Mouse (Mus musculus) limb, embryonic 12.5 days (tissue): ENCODE data around the gene Dmap1. TPM values are rescaled to one million over a fixed set of nuclear protein-coding genes. Genes with fewer than 3 reads are reported as not detected.

Experiments
- ATAC-seq: fragments of 200-750 bp; cut with Nextera tagmentation; 2 replicates; pipeline ENCODE4 v1.8.0; 2017; ENCODE audit warnings: low read depth, moderate TSS enrichment; ENCODE audit not compliant: insufficient number of reproducible peaks, insufficient read depth, low FRiP score, low TSS enrichment
- H3K27ac ChIP-seq: fragments of 300-500 bp; sonication (generic); 2 replicates; pipeline ENCODE4 v1.5.1; 2016; ENCODE audit warnings: mild to moderate bottlenecking, moderate library complexity
- H3K27me3 ChIP-seq: fragments of 300-500 bp; sonication (generic); 2 replicates; pipeline ENCODE4 v1.6.1; 2016; ENCODE audit warnings: mild to moderate bottlenecking, moderate library complexity
- H3K36me3 ChIP-seq: fragments of 300-500 bp; sonication (generic); 2 replicates; pipeline ENCODE4 v1.6.1; 2016; ENCODE audit warnings: mild to moderate bottlenecking, moderate library complexity
- H3K4me1 ChIP-seq: fragments of 300-500 bp; sonication (generic); replicated peaks from 2 replicates; pipeline ENCODE4 v1.6.1; 2016
- H3K4me2 ChIP-seq: fragments of 300-500 bp; sonication (generic); 2 replicates; pipeline ENCODE4 v1.6.1; 2016; ENCODE audit warnings: mild to moderate bottlenecking, moderate library complexity
- H3K4me3 ChIP-seq: fragments of 300-500 bp; sonication (generic); replicated peaks from 2 replicates; pipeline ENCODE4 v1.5.1; 2016; ENCODE audit warnings: mild to moderate bottlenecking
- H3K9ac ChIP-seq: fragments of 300-500 bp; sonication (generic); replicated peaks from 2 replicates; pipeline ENCODE4 v1.6.1; 2016; ENCODE audit warnings: mild to moderate bottlenecking, moderate library complexity
- H3K9me3 ChIP-seq: fragments of 300-500 bp; sonication (generic); 2 replicates; pipeline ENCODE4 v1.6.1; 2016; ENCODE audit warnings: mild to moderate bottlenecking, moderate library complexity
- WGBS: fragments of 180-500 bp; shearing (Covaris S2); methylation state at CpG from one replicate; pipeline ENCODE4 v1.1.7; 2016; 5-methylcytosine and 5-hydroxymethylcytosine counted together
- polyA plus RNA-seq: library from polyadenylated mRNA; unstranded; fragments of >200 nt; fragmentation: Nextera tagmentation; extraction: Ambion mirVana; gene quantifications from 2 replicates; pipeline ENCODE4 v1.2.1, GENCODE M21; 2016

Dmap1 gene
- polyA plus RNA-seq = 87.0 and 87.5 TPM in 2 replicates

GRCm38 (mm10) chr4:117681931-117682461 lies at the start of gene Dmap1:
TSS of gene Dmap1 (minus strand) at chr4:117682273.
- H3K4me1 ChIP-seq = peaks cover 9% of the 10 kb centered on the region
- H3K9me3 ChIP-seq = no peaks in the 10 kb centered on the region
- ATAC-seq = peak; percentile 75
- under 1% methylated on average over 33 of the region's 33 CpGs for WGBS
- peak within 1 kb of the TSS; percentile 84 for H3K4me3 ChIP-seq
- peaks cover 37% of the 10 kb centered on the region for H3K36me3 ChIP-seq
- H3K27ac ChIP-seq = 0 out of 2 replicates have a peak within 1 kb of the TSS, but pooled peaks have one; percentile 35
- peak within 1 kb of the TSS; percentile 86 for H3K9ac ChIP-seq
- no peaks in the 10 kb centered on the region for H3K27me3 ChIP-seq
- H3K4me2 ChIP-seq = peak within 1 kb of the TSS; percentile 78

- H3K4me1 ChIP-seq = no peaks in the 10 kb centered on the region
- H3K4me2 ChIP-seq = no peak within 1 kb of the TSS
- no peak within 1 kb of the TSS for H3K9ac ChIP-seq
- no peak for ATAC-seq
- peaks cover 3% of the 10 kb centered on the region; the same call in 1 of the 2 replicates for H3K27me3 ChIP-seq
- WGBS = 77% methylated on average over 1 of the region's 1 CpGs
- no peaks in the 10 kb centered on the region for H3K36me3 ChIP-seq
- H3K4me3 ChIP-seq = no peak within 1 kb of the TSS
- H3K27ac ChIP-seq = no peak within 1 kb of the TSS
- no peaks in the 10 kb centered on the region for H3K9me3 ChIP-seq
Measured at GRCm38 (mm10) chr4:117724112-117724511, 42.0 kb upstream of the Dmap1 start, which contains the start of gene Gm12845. TSS of gene Gm12845 (plus strand) at chr4:117724412.

GRCm38 (mm10) chr4:117713303-117714098 lies 31.4 kb upstream of the Dmap1 start:
- H3K4me2 ChIP-seq = no peak overlapping the region
- no peaks in the 10 kb centered on the region for H3K9me3 ChIP-seq
- H3K9ac ChIP-seq = no peak overlapping the region
- H3K4me1 ChIP-seq = no peaks in the 10 kb centered on the region
- no peak for ATAC-seq
- no peaks in the 10 kb centered on the region for H3K36me3 ChIP-seq
- H3K4me3 ChIP-seq = no peak overlapping the region
- WGBS = 78% methylated on average over 6 of the region's 6 CpGs
- no peak overlapping the region for H3K27ac ChIP-seq
- H3K27me3 ChIP-seq = no peaks in the 10 kb centered on the region; the same call in 1 of the 2 replicates

- Histone ChIP-seq H3K4me1 (no peaks in the 10 kb centered on the region), H3K9me3 (no peaks in the 10 kb centered on the region), H3K27ac (no peak overlapping the region), H3K27me3 (no peaks in the 10 kb centered on the region; the same call in 1 of the 2 replicates), H3K4me3 (no peak overlapping the region), H3K4me2 (no peak overlapping the region), H3K36me3 (no peaks in the 10 kb centered on the region), H3K9ac (no peak overlapping the region)
- no peak for ATAC-seq
- 87% methylated on average over 3 of the region's 3 CpGs for WGBS
Measured at GRCm38 (mm10) chr4:117712314-117712713, 30.2 kb upstream of the Dmap1 start.

GRCm38 (mm10) chr4:117708780-117709550 lies 26.9 kb upstream of the Dmap1 start:
- ATAC-seq = no peak
- Histone ChIP-seq H3K4me3 (no peak overlapping the region), H3K27me3 (no peaks in the 10 kb centered on the region; the same call in 1 of the 2 replicates), H3K4me1 (0 out of 2 replicates have a peak, but pooled peaks cover 5% of the 10 kb centered on the region), H3K9ac (no peak overlapping the region), H3K4me2 (no peak overlapping the region), H3K9me3 (no peaks in the 10 kb centered on the region), H3K27ac (no peak overlapping the region), H3K36me3 (no peaks in the 10 kb centered on the region)
- WGBS = 80% methylated on average over 3 of the region's 3 CpGs

- no peak overlapping the region for H3K9ac ChIP-seq
- H3K36me3 ChIP-seq = no peaks in the 10 kb centered on the region
- WGBS = 5% methylated on average over 7 of the region's 7 CpGs
- H3K4me3 ChIP-seq = no peak overlapping the region
- H3K27ac ChIP-seq = no peak overlapping the region
- H3K27me3 ChIP-seq = no peaks in the 10 kb centered on the region
- H3K4me1 ChIP-seq = 0 out of 2 replicates have a peak, but pooled peaks cover 5% of the 10 kb centered on the region
- H3K9me3 ChIP-seq = no peaks in the 10 kb centered on the region
- no peak overlapping the region for H3K4me2 ChIP-seq
- ATAC-seq = no peak
Measured at GRCm38 (mm10) chr4:117705361-117705760, 23.3 kb upstream of the Dmap1 start.

GRCm38 (mm10) chr4:117686354-117686753 lies 4.3 kb upstream of the Dmap1 start:
- Histone ChIP-seq H3K27me3 (no peaks in the 10 kb centered on the region), H3K9me3 (no peaks in the 10 kb centered on the region), H3K4me3 (no peak overlapping the region), H3K9ac (no peak overlapping the region), H3K4me1 (peaks cover 8% of the 10 kb centered on the region), H3K27ac (no peak overlapping the region), H3K4me2 (no peak overlapping the region), H3K36me3 (no peaks in the 10 kb centered on the region)
- WGBS = 87% methylated on average over 4 of the region's 4 CpGs
- no peak for ATAC-seq

GRCm38 (mm10) chr4:117683048-117683768 lies 1.1 kb upstream of the Dmap1 start:
- no peak overlapping the region for H3K4me3 ChIP-seq
- H3K27ac ChIP-seq = no peak overlapping the region

GRCm38 (mm10) chr4:117682463-117682862 lies 390 bp upstream of the Dmap1 start:
- no peak overlapping the region for H3K27ac ChIP-seq
- no peak for ATAC-seq
- H3K9me3 ChIP-seq = no peaks in the 10 kb centered on the region
- peaks cover 33% of the 10 kb centered on the region for H3K36me3 ChIP-seq
- H3K9ac ChIP-seq = peak overlapping the region; percentile 86; the same call in 1 of the 2 replicates
- H3K27me3 ChIP-seq = no peaks in the 10 kb centered on the region
- H3K4me1 ChIP-seq = peaks cover 9% of the 10 kb centered on the region
- H3K4me3 ChIP-seq = peak overlapping the region; percentile 84
- peak overlapping the region; percentile 78 for H3K4me2 ChIP-seq

More at GRCm38 (mm10) chr4:117683048-117683768, 1.1 kb upstream of the Dmap1 start:
- no peak overlapping the region for H3K9ac ChIP-seq
- no peak for ATAC-seq
- WGBS = 86% methylated on average over 6 of the region's 6 CpGs
- peaks cover 14% of the 10 kb centered on the region for H3K4me1 ChIP-seq
- H3K36me3 ChIP-seq = peaks cover 25% of the 10 kb centered on the region
- H3K4me2 ChIP-seq = peak overlapping the region; percentile 78
- H3K27me3 ChIP-seq = no peaks in the 10 kb centered on the region
- no peaks in the 10 kb centered on the region for H3K9me3 ChIP-seq

GRCm38 (mm10) chr4:117680963-117681362 lies 1.1 kb downstream of the Dmap1 start:
- no peak for ATAC-seq
- H3K27ac ChIP-seq = no peak overlapping the region
- H3K36me3 ChIP-seq = peaks cover 45% of the 10 kb centered on the region
- H3K4me1 ChIP-seq = peaks cover 9% of the 10 kb centered on the region
- peak overlapping the region; percentile 84 for H3K4me3 ChIP-seq
- peak overlapping the region; percentile 78 for H3K4me2 ChIP-seq
- no peaks in the 10 kb centered on the region for H3K27me3 ChIP-seq
- WGBS = 84% methylated on average over 6 of the region's 6 CpGs
- no peak overlapping the region for H3K9ac ChIP-seq
- no peaks in the 10 kb centered on the region for H3K9me3 ChIP-seq
